Comparison of ENCODE assay signal across 20 mouse cellular contexts in the genomic region with DNA sequence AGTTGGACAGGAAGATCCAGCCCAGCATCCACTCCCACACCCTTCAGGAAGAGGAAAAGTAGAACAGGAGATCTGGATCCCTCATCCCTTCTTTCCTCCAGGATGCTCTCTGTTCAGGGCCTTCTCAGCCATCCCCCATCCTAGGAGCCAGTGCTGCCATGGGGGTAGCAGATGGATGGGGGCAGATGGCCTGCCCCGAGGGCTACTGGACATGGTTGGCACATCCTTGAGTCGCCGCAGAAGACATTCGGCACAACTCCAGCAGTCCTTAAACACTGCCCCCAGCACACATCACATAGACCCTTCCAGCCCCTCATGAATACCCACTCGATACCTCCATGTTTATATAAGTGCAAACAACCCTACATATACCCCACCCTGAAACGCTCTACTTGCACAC. TPM values are rescaled to one million over a fixed set of nuclear protein-coding genes. Genes with fewer than 3 reads are reported as not detected.
A peak's percentile ranks its signal among the peaks of the same experiment; 100 is the strongest.
DNase-seq lines count a peak whose midpoint lies in the region; ATAC-seq and TF ChIP-seq lines count a peak whose summit lies in the region.
"Had no signal": no experiment of that assay in that cellular context is flagged by ENCODE, and none has a peak within 500 bp of the region (broad histone marks: within the 10 kb centered on the region; RNA-seq: fewer than 3 reads in every experiment).

No protein-coding gene starts in this region.

- H3K36me3 ChIP-seq in midbrain, embryonic 12.5 days: peaks cover 71% of the 10 kb centered on the region
- H3K36me3 ChIP-seq in midbrain, postnatal 0 days (ENCODE audit: insufficient read depth, low read length): peaks cover 58% of the 10 kb centered on the region
- peaks cover 73% of the 10 kb centered on the region for H3K36me3 ChIP-seq in liver, embryonic 12.5 days

- no peak for ATAC-seq in midbrain, embryonic 12.5 days (ENCODE audit: low FRiP score, low read depth)
- ATAC-seq in midbrain, postnatal 0 days (ENCODE audit: low FRiP score): no peak
- ATAC-seq in liver, embryonic 12.5 days: no peak
- ATAC-seq: activated CD4-positive, CD25-positive, alpha-beta regulatory T cell, adult 4 months; forebrain, embryonic 13.5 days; forebrain, postnatal 0 days; hindbrain, embryonic 16.5 days; inflammation-experienced regulatory T-cells, adult 6 months; intestine, postnatal 0 days had no signal

- no peak overlapping the region for H3K4me2 ChIP-seq in midbrain, embryonic 12.5 days (replicated peaks)
- no peak overlapping the region for H3K4me2 ChIP-seq in midbrain, postnatal 0 days (ENCODE audit: low read depth, low read length, poor library complexity, severe bottlenecking)
- no peak overlapping the region for H3K4me2 ChIP-seq in liver, embryonic 12.5 days
- H3K4me2 ChIP-seq: forebrain, embryonic 13.5 days; heart, embryonic 13.5 days; hindbrain, embryonic 12.5 days had no signal

- H3K4me3 ChIP-seq in midbrain, embryonic 12.5 days: no peak overlapping the region
- no peak overlapping the region for H3K4me3 ChIP-seq in midbrain, postnatal 0 days (ENCODE audit: low read depth, low read length)
- no peak overlapping the region for H3K4me3 ChIP-seq in cerebellum, adult 2 months (replicated peaks; ENCODE audit: insufficient read depth, low read depth, low read length)
- no peak overlapping the region for H3K4me3 ChIP-seq in liver, embryonic 12.5 days
- H3K4me3 ChIP-seq: embryonic facial prominence, embryonic 10.5 days; forebrain, embryonic 13.5 days; heart, embryonic 13.5 days; hindbrain, embryonic 12.5 days had no signal

- no peak for DNase-seq in midbrain, postnatal 0 days (ENCODE audit: low spot score)
- peak; percentile 70 to 82 for DNase-seq in cerebellum, adult 2 months
- peak; percentile 86 to 88 for DNase-seq in cerebellum, postnatal 10 days
- DNase-seq in embryo, embryonic 9.5 days (ENCODE audit: extremely low spot score): no peak
- no peak for DNase-seq in frontal cortex, postnatal 25 days (ENCODE audit: low spot score in 2 of 2)
- no peak for DNase-seq in T-cell, adult 2 months (ENCODE audit: low spot score)
- DNase-seq: adrenal gland, postnatal 14 days; forebrain, postnatal 0 days; gastrocnemius, postnatal 36 days; heart, postnatal 4 days had no signal

- no peak for TF ChIP-seq POLR2A in cerebellum, adult 2 months (IDR thresholded peaks at IDR 0.05; ENCODE audit: borderline replicate concordance, insufficient read depth, low read length)

- H3K4me1 ChIP-seq in midbrain, embryonic 12.5 days: peaks cover 8% of the 10 kb centered on the region
- peaks cover 3% of the 10 kb centered on the region; the same call in 1 of the 2 replicates for H3K4me1 ChIP-seq in midbrain, postnatal 0 days (ENCODE audit: insufficient read depth, low read length)
- H3K4me1 ChIP-seq in cerebellum, adult 2 months (ENCODE audit: control insufficient read depth, insufficient read depth, low read length): peaks cover 36% of the 10 kb centered on the region
- H3K4me1 ChIP-seq in liver, embryonic 12.5 days: peaks cover 11% of the 10 kb centered on the region

- 0 out of 2 replicates have a peak overlapping the region, but pooled peaks have one; percentile 6 for H3K9ac ChIP-seq in midbrain, embryonic 12.5 days (replicated peaks)
- H3K9ac ChIP-seq in midbrain, postnatal 0 days (replicated peaks; ENCODE audit: low read length, poor library complexity, severe bottlenecking): no peak overlapping the region
- no peak overlapping the region for H3K9ac ChIP-seq in liver, embryonic 12.5 days
- H3K9ac ChIP-seq: forebrain, embryonic 13.5 days; forebrain, postnatal 0 days; heart, embryonic 13.5 days; hindbrain, embryonic 12.5 days had no signal

- H3K27me3 ChIP-seq in midbrain, embryonic 12.5 days: no peaks in the 10 kb centered on the region
- H3K27me3 ChIP-seq in midbrain, postnatal 0 days (ENCODE audit: insufficient read depth, low read length): no peaks in the 10 kb centered on the region
- no peaks in the 10 kb centered on the region for H3K27me3 ChIP-seq in cerebellum, adult 2 months (ENCODE audit: control insufficient read depth, insufficient read depth, low read length)
- H3K27me3 ChIP-seq in liver, embryonic 12.5 days (replicated peaks): no peaks in the 10 kb centered on the region
- H3K27me3 ChIP-seq: forebrain, embryonic 13.5 days; heart, embryonic 13.5 days; hindbrain, embryonic 12.5 days had no signal

- H3K9me3 ChIP-seq in midbrain, embryonic 12.5 days: no peaks in the 10 kb centered on the region
- H3K9me3 ChIP-seq in midbrain, postnatal 0 days (ENCODE audit: low read length): no peaks in the 10 kb centered on the region
- H3K9me3 ChIP-seq in liver, embryonic 12.5 days (replicated peaks): no peaks in the 10 kb centered on the region
- H3K9me3 ChIP-seq: embryonic facial prominence, embryonic 10.5 days; forebrain, embryonic 13.5 days; heart, embryonic 13.5 days; hindbrain, embryonic 12.5 days had no signal

- H3K27ac ChIP-seq in midbrain, embryonic 12.5 days (replicated peaks): no peak overlapping the region
- H3K27ac ChIP-seq in midbrain, postnatal 0 days (ENCODE audit: low read depth, low read length): no peak overlapping the region
- H3K27ac ChIP-seq in cerebellum, adult 2 months (ENCODE audit: insufficient read depth, low read length): peak overlapping the region; percentile 90
- no peak overlapping the region for H3K27ac ChIP-seq in liver, embryonic 12.5 days
- H3K27ac ChIP-seq: embryonic facial prominence, embryonic 10.5 days; forebrain, embryonic 13.5 days; heart, embryonic 13.5 days; hindbrain, embryonic 12.5 days had no signal

- 94% methylated on average over 6 of the region's 6 CpGs for WGBS in midbrain, embryonic 12.5 days
- WGBS in midbrain, postnatal 0 days: 96% methylated on average over 6 of the region's 6 CpGs
- WGBS in cerebellum, adult 2 months: 16% methylated on average over 6 of the region's 6 CpGs
- 91% methylated on average over 6 of the region's 6 CpGs for WGBS in liver, embryonic 12.5 days (ENCODE audit: insufficient replicate concordance)

- no peak for TF ChIP-seq CTCF in midbrain, postnatal 0 days (IDR thresholded peaks at IDR 0.05)
- no peak for TF ChIP-seq CTCF in cerebellum, adult 2 months (IDR thresholded peaks at IDR 0.05; ENCODE audit: borderline replicate concordance, insufficient read depth, low read depth, low read length)

RNA-seq across cellular contexts. Expression of gene Dph2, which starts 4.2 kb away (rescaled TPM):
- polyA plus RNA-seq in midbrain, embryonic 12.5 days (2016; fragmentation: Nextera tagmentation; extraction: Ambion mirVana): 23.4 and 27.3 TPM in 2 replicates
- 13.8 and 23.3 TPM in 2 replicates for total RNA-seq in midbrain, postnatal 0 days (2014; rRNA removed)
- 13.3 and 15.9 TPM in 2 replicates for polyA plus RNA-seq in midbrain, postnatal 0 days (2015; fragmentation: Nextera tagmentation; extraction: Ambion mirVana)
- polyA plus RNA-seq in cerebellum, adult 2 months (2012; rRNA removed): 16.6 and 18.0 TPM in 2 replicates
- polyA plus RNA-seq in liver, embryonic 12.5 days (2016; fragmentation: Nextera tagmentation; extraction: Ambion mirVana): 15.5 and 15.8 TPM in 2 replicates

RNA-seq across cellular contexts. Expression of gene Atp6v0b, which starts 8.9 kb away (rescaled TPM):
- polyA plus RNA-seq in midbrain, embryonic 12.5 days (2016; fragmentation: Nextera tagmentation; extraction: Ambion mirVana): 256 and 264 TPM in 2 replicates
- 607 and 625 TPM in 2 replicates for total RNA-seq in midbrain, postnatal 0 days (2014; rRNA removed)
- 667 and 754 TPM in 2 replicates for polyA plus RNA-seq in midbrain, postnatal 0 days (2015; fragmentation: Nextera tagmentation; extraction: Ambion mirVana)
- polyA plus RNA-seq in cerebellum, adult 2 months (2012; rRNA removed): 669 and 676 TPM in 2 replicates
- 180 and 198 TPM in 2 replicates for polyA plus RNA-seq in liver, embryonic 12.5 days (2016; fragmentation: Nextera tagmentation; extraction: Ambion mirVana)

RNA-seq across cellular contexts. Expression of gene B4galt2, which starts 12.7 kb away (rescaled TPM):
- 39.7 and 44.2 TPM in 2 replicates for polyA plus RNA-seq in midbrain, embryonic 12.5 days (2016; fragmentation: Nextera tagmentation; extraction: Ambion mirVana)
- total RNA-seq in midbrain, postnatal 0 days (2014; rRNA removed): 238 and 337 TPM in 2 replicates
- polyA plus RNA-seq in midbrain, postnatal 0 days (2015; fragmentation: Nextera tagmentation; extraction: Ambion mirVana): 86.8 and 92.9 TPM in 2 replicates
- 41.0 and 42.0 TPM in 2 replicates for polyA plus RNA-seq in cerebellum, adult 2 months (2012; rRNA removed)
- polyA plus RNA-seq in liver, embryonic 12.5 days (2016; fragmentation: Nextera tagmentation; extraction: Ambion mirVana): 5.2 and 5.7 TPM in 2 replicates
- polyA plus RNA-seq: activated CD4-positive, CD25-positive, alpha-beta regulatory T cell, adult 4 months; inflammation-experienced regulatory T-cells, adult 6 months had no signal

RNA-seq across cellular contexts. Expression of gene Ipo13, which starts 18.8 kb away (rescaled TPM):
- 66.2 and 68.9 TPM in 2 replicates for polyA plus RNA-seq in midbrain, embryonic 12.5 days (2016; fragmentation: Nextera tagmentation; extraction: Ambion mirVana)
- 30.8 and 39.9 TPM in 2 replicates for total RNA-seq in midbrain, postnatal 0 days (2014; rRNA removed)
- polyA plus RNA-seq in midbrain, postnatal 0 days (2015; fragmentation: Nextera tagmentation; extraction: Ambion mirVana): 46.0 and 52.4 TPM in 2 replicates
- polyA plus RNA-seq in cerebellum, adult 2 months (2012; rRNA removed): 183 and 192 TPM in 2 replicates
- polyA plus RNA-seq in liver, embryonic 12.5 days (2016; fragmentation: Nextera tagmentation; extraction: Ambion mirVana): 35.6 and 36.2 TPM in 2 replicates

RNA-seq across cellular contexts. Expression of gene Ccdc24, which starts 23.7 kb away (rescaled TPM):
- 2.2 and 2.4 TPM in 2 replicates for polyA plus RNA-seq in midbrain, embryonic 12.5 days (2016; fragmentation: Nextera tagmentation; extraction: Ambion mirVana)
- 2.0 and 9.0 TPM in 2 replicates for total RNA-seq in midbrain, postnatal 0 days (2014; rRNA removed)
- polyA plus RNA-seq in midbrain, postnatal 0 days (2015; fragmentation: Nextera tagmentation; extraction: Ambion mirVana): 1.2 and 1.4 TPM in 2 replicates
- 1.8 and 3.4 TPM in 2 replicates for polyA plus RNA-seq in cerebellum, adult 2 months (2012; rRNA removed)
- 1.7 and 2.0 TPM in 2 replicates for polyA plus RNA-seq in liver, embryonic 12.5 days (2016; fragmentation: Nextera tagmentation; extraction: Ambion mirVana)
- polyA plus RNA-seq: activated CD4-positive, CD25-positive, alpha-beta regulatory T cell, adult 4 months; inflammation-experienced regulatory T-cells, adult 6 months had no signal

Comparison
In these comparisons a context has a peak if more than half of its experiments do, and no peak if none do; other contexts are left out.
1. DNase-seq: peak in cerebellum, adult 2 months (2 of 2) and cerebellum, postnatal 10 days (2 of 2); none in midbrain, postnatal 0 days (single experiment), embryo, embryonic 9.5 days (single experiment), frontal cortex, postnatal 25 days (0 of 2) and T-cell, adult 2 months (single experiment).